ENCODE assay signal across 8 mouse cellular contexts in the genomic region with DNA sequence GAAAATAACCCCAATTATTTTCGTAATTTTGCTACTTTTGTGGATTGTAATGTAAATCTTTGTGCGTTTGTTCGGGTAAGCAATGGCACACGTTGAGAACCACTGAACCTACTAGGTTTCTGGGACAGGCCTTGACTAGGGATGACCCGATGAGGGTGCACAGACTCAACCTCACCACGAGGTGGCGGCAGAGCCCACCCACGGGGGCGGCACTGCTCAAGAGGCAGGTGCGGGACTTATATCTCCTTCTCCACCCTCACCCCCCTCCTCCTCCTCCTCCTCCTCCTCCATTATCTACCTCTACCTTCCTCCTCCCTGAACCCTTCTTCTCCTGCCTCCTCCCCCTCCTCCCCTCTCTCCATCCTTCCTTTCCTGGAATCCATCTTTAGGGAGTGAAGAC. TPM values are rescaled to one million over a fixed set of nuclear protein-coding genes. Genes with fewer than 3 reads are reported as not detected.
A peak's percentile ranks its signal among the peaks of the same experiment; 100 is the strongest.
DNase-seq lines count a peak whose midpoint lies in the region; ATAC-seq and TF ChIP-seq lines count a peak whose summit lies in the region.

No protein-coding gene starts in this region.

- H3K4me3 ChIP-seq in forebrain, embryonic 14.5 days (ENCODE audit: low read depth, low read length), result no peak overlapping the region
- no peak overlapping the region for H3K4me3 ChIP-seq in limb, embryonic 14.5 days (replicated peaks; ENCODE audit: low read length)

- no peak overlapping the region for H3K9ac ChIP-seq in forebrain, embryonic 14.5 days (ENCODE audit: low read length)
- no peak overlapping the region for H3K9ac ChIP-seq in limb, embryonic 14.5 days (ENCODE audit: low read depth, low read length, severe bottlenecking)

- TF ChIP-seq POLR2A in limb, embryonic 14.5 days (IDR thresholded peaks at IDR 0.05; ENCODE audit: borderline replicate concordance, extremely low read depth, insufficient read depth, insufficient read length), result no peak

- peaks cover 14% of the 10 kb centered on the region for H3K27me3 ChIP-seq in forebrain, embryonic 14.5 days (replicated peaks; ENCODE audit: control insufficient read depth, insufficient read depth, low read length)
- H3K27me3 ChIP-seq in limb, embryonic 14.5 days (ENCODE audit: control insufficient read depth, insufficient read depth, low read length), result peaks cover 27% of the 10 kb centered on the region; the same call in 1 of the 2 replicates

- H3K4me2 ChIP-seq in forebrain, embryonic 14.5 days (ENCODE audit: low read length), result no peak overlapping the region
- H3K4me2 ChIP-seq in limb, embryonic 14.5 days (replicated peaks; ENCODE audit: low read depth, low read length, severe bottlenecking), result no peak overlapping the region

- no peaks in the 10 kb centered on the region for H3K9me3 ChIP-seq in forebrain, embryonic 14.5 days (replicated peaks; ENCODE audit: control insufficient read depth, low read length)
- no peaks in the 10 kb centered on the region for H3K9me3 ChIP-seq in limb, embryonic 14.5 days (ENCODE audit: control insufficient read depth, low read length)

- no peaks in the 10 kb centered on the region for H3K4me1 ChIP-seq in forebrain, embryonic 14.5 days (ENCODE audit: control insufficient read depth, insufficient read depth, low read length)
- no peaks in the 10 kb centered on the region for H3K4me1 ChIP-seq in limb, embryonic 14.5 days (ENCODE audit: control insufficient read depth, insufficient read depth, low read length)

- ATAC-seq in forebrain, embryonic 14.5 days, result no peak
- ATAC-seq in limb, embryonic 14.5 days (ENCODE audit: low FRiP score, low read depth), result no peak
- peak; percentile 59; the same call in 1 of the 2 replicates for ATAC-seq in neutrophil, adult 5-6 weeks (ENCODE audit: extremely low read depth, insufficient number of reproducible peaks, low FRiP score, poor library complexity, severe bottlenecking)

- H3K27ac ChIP-seq in forebrain, embryonic 14.5 days (ENCODE audit: low read depth, low read length), result no peak overlapping the region
- no peak overlapping the region for H3K27ac ChIP-seq in limb, embryonic 14.5 days (replicated peaks; ENCODE audit: low read depth, low read length)

- 16% methylated on average over 10 of the region's 10 CpGs for WGBS in forebrain, embryonic 14.5 days
- WGBS in limb, embryonic 14.5 days, result 16% methylated on average over 10 of the region's 10 CpGs

- no peaks in the 10 kb centered on the region for H3K36me3 ChIP-seq in forebrain, embryonic 14.5 days (ENCODE audit: control insufficient read depth, insufficient read depth, low read length)
- no peaks in the 10 kb centered on the region for H3K36me3 ChIP-seq in limb, embryonic 14.5 days (ENCODE audit: control insufficient read depth, insufficient read depth, low read length)

- peak; percentile 53 for DNase-seq in gastrocnemius, adult 18-20 months (ENCODE audit: low spot score)
- DNase-seq in gastrocnemius, adult 8-10 months (ENCODE audit: low spot score in 2 of 2), result no peak
- DNase-seq in A20 (ENCODE audit: low read depth, low spot score) (peak; percentile 74), adipocyte (ENCODE audit: low spot score) (peak; percentile 51)
- peak; percentile 46 for DNase-seq in forebrain, embryonic 14.5 days (ENCODE audit: low spot score)
- peak; percentile 46 for DNase-seq in limb, embryonic 14.5 days (ENCODE audit: low spot score)
- no peak for DNase-seq in right cerebral cortex, postnatal 14 days

RNA-seq across cellular contexts. Expression of gene Tulp1, which starts 8.8 kb away (rescaled TPM):
- total RNA-seq in gastrocnemius, adult 18-20 months (2021), result not detected
- not detected for total RNA-seq in gastrocnemius, adult 8-10 months (2022)
- 1.3 and 1.5 TPM in 2 replicates for polyA plus RNA-seq in forebrain, embryonic 14.5 days (2014; fragmentation: Nextera tagmentation; extraction: Ambion mirVana)
- 5.0 and 7.4 TPM in 2 replicates for polyA plus RNA-seq in limb, embryonic 14.5 days (2012; rRNA removed)
- 4.9 and 6.4 TPM in 2 replicates for polyA plus RNA-seq in limb, embryonic 14.5 days (2014; fragmentation: Nextera tagmentation; extraction: Ambion mirVana)
- not detected in 2 replicates for total RNA-seq in neutrophil, adult 5-6 weeks (2017)

RNA-seq across cellular contexts. Expression of gene Tead3, which starts 23.2 kb away (rescaled TPM):
- total RNA-seq in gastrocnemius, adult 18-20 months (2021), result 1 to 10 TPM; 5.3 to 6.9 TPM
- total RNA-seq in gastrocnemius, adult 8-10 months (2022), result 1 to 10 TPM; 3.2 to 5.7 (median 4.5) TPM
- 1.8 and 2.4 TPM in 2 replicates for polyA plus RNA-seq in forebrain, embryonic 14.5 days (2014; fragmentation: Nextera tagmentation; extraction: Ambion mirVana)
- 85.6 and 102 TPM in 2 replicates for polyA plus RNA-seq in limb, embryonic 14.5 days (2012; rRNA removed)
- polyA plus RNA-seq in limb, embryonic 14.5 days (2014; fragmentation: Nextera tagmentation; extraction: Ambion mirVana), result 17.4 and 17.9 TPM in 2 replicates
- total RNA-seq in neutrophil, adult 5-6 weeks (2017), result not detected in 2 replicates

RNA-seq across cellular contexts. Expression of gene Rpl10a, which starts 45.5 kb away (rescaled TPM):
- total RNA-seq in gastrocnemius, adult 18-20 months (2021), result 100 to 1,000 TPM; 418 to 419 TPM
- total RNA-seq in gastrocnemius, adult 8-10 months (2022), result 100 to 1,000 TPM; 377 to 515 (median 422) TPM
- polyA plus RNA-seq in forebrain, embryonic 14.5 days (2014; fragmentation: Nextera tagmentation; extraction: Ambion mirVana), result 360 and 532 TPM in 2 replicates
- 3,249 and 4,469 TPM in 2 replicates for polyA plus RNA-seq in limb, embryonic 14.5 days (2012; rRNA removed)
- polyA plus RNA-seq in limb, embryonic 14.5 days (2014; fragmentation: Nextera tagmentation; extraction: Ambion mirVana), result 810 and 905 TPM in 2 replicates
- total RNA-seq in neutrophil, adult 5-6 weeks (2017), result 433 and 443 TPM in 2 replicates

Comparison
In these comparisons a context has a peak if more than half of its experiments do, and no peak if none do; other contexts are left out.
1. DNase-seq: peak in gastrocnemius, adult 18-20 months (single experiment), A20 (single experiment), adipocyte (single experiment), forebrain, embryonic 14.5 days (single experiment) and limb, embryonic 14.5 days (single experiment); none in gastrocnemius, adult 8-10 months (0 of 2) and right cerebral cortex, postnatal 14 days (single experiment).